Comparison of ENCODE assay signal across 8 mouse cellular contexts in the genomic region with DNA sequence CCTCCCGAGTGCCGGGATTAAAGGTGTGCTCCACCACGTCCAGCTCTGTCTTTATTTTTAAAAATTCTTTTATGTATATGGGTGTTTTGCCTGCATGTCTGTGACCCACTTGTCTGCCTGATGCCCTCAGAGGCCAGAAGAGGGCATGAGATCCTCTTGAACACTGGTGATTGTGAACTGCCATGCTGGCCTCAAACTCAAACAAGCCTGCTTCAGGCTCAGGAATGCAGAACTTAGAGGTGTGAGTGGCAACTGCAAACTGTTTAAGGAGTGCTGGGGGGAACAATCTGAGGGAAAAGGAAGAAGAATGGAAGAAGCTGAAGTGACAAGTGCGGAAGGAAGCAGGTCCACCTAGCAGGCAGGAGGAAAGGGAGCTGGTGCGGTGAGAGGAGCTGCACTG. TPM values are rescaled to one million over a fixed set of nuclear protein-coding genes. Genes with fewer than 3 reads are reported as not detected.
A peak's percentile ranks its signal among the peaks of the same experiment; 100 is the strongest.
DNase-seq lines count a peak whose midpoint lies in the region; ATAC-seq and TF ChIP-seq lines count a peak whose summit lies in the region.

No protein-coding gene starts in this region.

- H3K9ac ChIP-seq in hindbrain, postnatal 0 days (replicated peaks; ENCODE audit: low read length), result no peak overlapping the region
- no peak overlapping the region for H3K9ac ChIP-seq in hindbrain, embryonic 12.5 days

- H3K9me3 ChIP-seq in hindbrain, postnatal 0 days (ENCODE audit: low read length), result no peaks in the 10 kb centered on the region
- no peaks in the 10 kb centered on the region for H3K9me3 ChIP-seq in hindbrain, embryonic 12.5 days (replicated peaks)

- H3K27ac ChIP-seq in hindbrain, postnatal 0 days, result no peak overlapping the region
- no peak overlapping the region for H3K27ac ChIP-seq in hindbrain, embryonic 12.5 days
- peak overlapping the region; percentile 85 for H3K27ac ChIP-seq in brown adipose tissue, adult 24 weeks (replicated peaks; ENCODE audit: low read depth, low read length)
- no peak overlapping the region for H3K27ac ChIP-seq in cerebellum, adult 2 months (ENCODE audit: insufficient read depth, low read length)

- DNase-seq in hindbrain, postnatal 0 days (ENCODE audit: low spot score), result no peak
- DNase-seq in liver, result peak; percentile 37
- DNase-seq in cerebellum, adult 2 months, result no peak
- no peak for DNase-seq in gastrocnemius, postnatal 14 days
- no peak for DNase-seq in right cerebral cortex, postnatal 25 days

- H3K36me3 ChIP-seq in hindbrain, postnatal 0 days (ENCODE audit: insufficient read depth, low read length), result no peaks in the 10 kb centered on the region
- no peaks in the 10 kb centered on the region for H3K36me3 ChIP-seq in hindbrain, embryonic 12.5 days

- no peak for ATAC-seq in hindbrain, postnatal 0 days
- ATAC-seq in hindbrain, embryonic 12.5 days (ENCODE audit: low FRiP score), result no peak
- ATAC-seq in neutrophil, adult 5-6 weeks (ENCODE audit: extremely low read depth, insufficient number of reproducible peaks, low FRiP score, poor library complexity, severe bottlenecking), result peak; percentile 30; the same call in 1 of the 2 replicates

- H3K27me3 ChIP-seq in hindbrain, postnatal 0 days (ENCODE audit: insufficient read depth, low read length), result no peaks in the 10 kb centered on the region
- no peaks in the 10 kb centered on the region for H3K27me3 ChIP-seq in hindbrain, embryonic 12.5 days
- no peaks in the 10 kb centered on the region for H3K27me3 ChIP-seq in cerebellum, adult 2 months (ENCODE audit: control insufficient read depth, insufficient read depth, low read length)

- peak; percentile 38 for TF ChIP-seq CTCF in hindbrain, postnatal 0 days (IDR thresholded peaks at IDR 0.05; ENCODE audit: low read depth)
- TF ChIP-seq CTCF in cerebellum, adult 2 months (IDR thresholded peaks at IDR 0.05; ENCODE audit: borderline replicate concordance, insufficient read depth, low read depth, low read length), result no peak

- H3K4me3 ChIP-seq in hindbrain, postnatal 0 days (ENCODE audit: low read length), result no peak overlapping the region
- H3K4me3 ChIP-seq in hindbrain, embryonic 12.5 days, result no peak overlapping the region
- peak overlapping the region; percentile 53; the same call in 1 of the 2 replicates for H3K4me3 ChIP-seq in brown adipose tissue, adult 24 weeks (ENCODE audit: insufficient read depth, low read depth, low read length)
- no peak overlapping the region for H3K4me3 ChIP-seq in cerebellum, adult 2 months (replicated peaks; ENCODE audit: insufficient read depth, low read depth, low read length)

- intact Hi-C loops in gastrocnemius, postnatal 14 days (cut with DNase I; ENCODE audit: low total_unique reads), result loop anchor here (5.0 kb wide), 1 partner anchor 99 kb away; no protein-coding TSS in a partner anchor

- H3K4me2 ChIP-seq in hindbrain, postnatal 0 days (ENCODE audit: low read depth, low read length), result no peak overlapping the region
- no peak overlapping the region for H3K4me2 ChIP-seq in hindbrain, embryonic 12.5 days (replicated peaks)

- WGBS in hindbrain, postnatal 0 days, result 90% methylated on average over 5 of the region's 5 CpGs
- WGBS in hindbrain, embryonic 12.5 days, result 87% methylated on average over 5 of the region's 5 CpGs
- WGBS in cerebellum, adult 2 months, result 84% methylated on average over 5 of the region's 5 CpGs

- no peaks in the 10 kb centered on the region for H3K4me1 ChIP-seq in hindbrain, postnatal 0 days (ENCODE audit: insufficient read depth, low read length)
- peaks cover 13% of the 10 kb centered on the region for H3K4me1 ChIP-seq in hindbrain, embryonic 12.5 days
- peaks cover 3% of the 10 kb centered on the region; the same call in 1 of the 2 replicates for H3K4me1 ChIP-seq in brown adipose tissue, adult 24 weeks (ENCODE audit: control insufficient read depth, insufficient read depth, insufficient read length, low read length)
- peaks cover 2% of the 10 kb centered on the region; the same call in 1 of the 2 replicates for H3K4me1 ChIP-seq in cerebellum, adult 2 months (ENCODE audit: control insufficient read depth, insufficient read depth, low read length)

- TF ChIP-seq POLR2A in cerebellum, adult 2 months (IDR thresholded peaks at IDR 0.05; ENCODE audit: borderline replicate concordance, insufficient read depth, low read length), result no peak

RNA-seq across cellular contexts. Expression of a gene that starts 1.5 kb away (rescaled TPM):
- 28.0 and 48.5 TPM in 2 replicates for total RNA-seq in hindbrain, postnatal 0 days (2014; rRNA removed)
- polyA plus RNA-seq in hindbrain, postnatal 0 days (2015; fragmentation: Nextera tagmentation; extraction: Ambion mirVana), result 17.2 and 20.5 TPM in 2 replicates
- 62.9 and 67.3 TPM in 2 replicates for polyA plus RNA-seq in hindbrain, embryonic 12.5 days (2016; fragmentation: Nextera tagmentation; extraction: Ambion mirVana)
- 63.9 and 139 TPM in 2 replicates for polyA plus RNA-seq in brown adipose tissue, adult 24 weeks (2012; ENCODE audit: insufficient read depth, insufficient read length, missing spikeins)
- 58.0 and 70.0 TPM in 2 replicates for total RNA-seq in neutrophil, adult 5-6 weeks (2017)
- 59.1 and 61.6 TPM in 2 replicates for polyA plus RNA-seq in cerebellum, adult 2 months (2012; rRNA removed)
- 10 to 100 TPM; 56.4 to 66.0 TPM for total RNA-seq in gastrocnemius, postnatal 14 days (2021)

RNA-seq across cellular contexts. Expression of a gene that starts 12.4 kb away (rescaled TPM):
- 30.4 and 35.9 TPM in 2 replicates for total RNA-seq in hindbrain, postnatal 0 days (2014; rRNA removed)
- polyA plus RNA-seq in hindbrain, postnatal 0 days (2015; fragmentation: Nextera tagmentation; extraction: Ambion mirVana), result 71.0 and 73.6 TPM in 2 replicates
- polyA plus RNA-seq in hindbrain, embryonic 12.5 days (2016; fragmentation: Nextera tagmentation; extraction: Ambion mirVana), result 108 and 113 TPM in 2 replicates
- 35.5 and 47.6 TPM in 2 replicates for polyA plus RNA-seq in brown adipose tissue, adult 24 weeks (2012; ENCODE audit: insufficient read depth, insufficient read length, missing spikeins)
- total RNA-seq in neutrophil, adult 5-6 weeks (2017), result 306 and 307 TPM in 2 replicates
- polyA plus RNA-seq in cerebellum, adult 2 months (2012; rRNA removed), result 48.3 and 50.3 TPM in 2 replicates
- total RNA-seq in gastrocnemius, postnatal 14 days (2021), result 10 to 100 TPM; 32.4 to 35.6 TPM

RNA-seq across cellular contexts. Expression of a gene that starts 39.9 kb away (rescaled TPM):
- 25.6 and 38.8 TPM in 2 replicates for total RNA-seq in hindbrain, postnatal 0 days (2014; rRNA removed)
- 33.2 and 34.8 TPM in 2 replicates for polyA plus RNA-seq in hindbrain, postnatal 0 days (2015; fragmentation: Nextera tagmentation; extraction: Ambion mirVana)
- polyA plus RNA-seq in hindbrain, embryonic 12.5 days (2016; fragmentation: Nextera tagmentation; extraction: Ambion mirVana), result 18.0 and 20.0 TPM in 2 replicates
- 10.8 and 15.6 TPM in 2 replicates for polyA plus RNA-seq in brown adipose tissue, adult 24 weeks (2012; ENCODE audit: insufficient read depth, insufficient read length, missing spikeins)
- total RNA-seq in neutrophil, adult 5-6 weeks (2017), result 40.5 and 44.6 TPM in 2 replicates
- polyA plus RNA-seq in cerebellum, adult 2 months (2012; rRNA removed), result 18.1 and 18.4 TPM in 2 replicates
- total RNA-seq in gastrocnemius, postnatal 14 days (2021), result 1 to 10 TPM; 4.2 to 4.6 TPM

RNA-seq across cellular contexts. Expression of a gene that starts 44.7 kb away (rescaled TPM):
- total RNA-seq in hindbrain, postnatal 0 days (2014; rRNA removed), result 4.0 and 17.2 TPM in 2 replicates
- polyA plus RNA-seq in hindbrain, postnatal 0 days (2015; fragmentation: Nextera tagmentation; extraction: Ambion mirVana), result 13.9 and 17.3 TPM in 2 replicates
- polyA plus RNA-seq in hindbrain, embryonic 12.5 days (2016; fragmentation: Nextera tagmentation; extraction: Ambion mirVana), result 23.8 and 27.2 TPM in 2 replicates
- 12.4 and 13.4 TPM in 2 replicates for polyA plus RNA-seq in brown adipose tissue, adult 24 weeks (2012; ENCODE audit: insufficient read depth, insufficient read length, missing spikeins)
- total RNA-seq in neutrophil, adult 5-6 weeks (2017), result 4.7 and 9.3 TPM in 2 replicates
- 12.3 and 13.1 TPM in 2 replicates for polyA plus RNA-seq in cerebellum, adult 2 months (2012; rRNA removed)
- 10 to 100 TPM; 27.3 to 28.4 TPM for total RNA-seq in gastrocnemius, postnatal 14 days (2021)
